Mouse (Mus musculus): ENCODE results near the gene Svopl. TPM values are rescaled to one million over a fixed set of nuclear protein-coding genes. Genes with fewer than 3 reads are reported as not detected.

The Svopl gene
- polyA plus RNA-seq, 1 experiment from 2014 or later, result 0.94 TPM

DNA sequence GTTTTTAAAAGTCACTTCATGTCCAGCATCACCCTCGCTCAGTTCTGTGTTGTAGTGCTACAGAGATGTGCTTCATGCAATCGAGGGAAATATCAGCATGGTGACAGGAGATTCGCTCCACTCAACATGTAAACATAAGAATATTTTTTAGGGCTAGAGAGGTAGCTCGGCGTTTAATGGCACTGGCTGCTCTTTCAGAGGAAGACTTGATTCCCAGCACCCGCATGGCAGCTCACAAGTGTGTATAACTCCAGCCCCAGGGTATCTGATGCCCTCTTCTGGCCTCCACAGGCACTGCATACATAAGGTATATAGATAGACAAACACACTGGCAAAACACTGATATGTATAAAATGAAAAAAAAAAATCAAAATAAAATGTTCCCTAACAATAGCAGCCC, 2.8 kb upstream of the Svopl start:
- Histone ChIP-seq H3K4me1 (replicated peaks; ENCODE audit: control insufficient read depth, insufficient read depth, low read length) (no peaks in the 10 kb centered on the region), H3K27ac (ENCODE audit: low read depth, low read length) (no peak overlapping the region), H3K4me2 (ENCODE audit: low read depth, low read length, severe bottlenecking) (no peak overlapping the region), H3K36me3 (ENCODE audit: control insufficient read depth, insufficient read depth, low read length) (no peaks in the 10 kb centered on the region), H3K9ac (ENCODE audit: low read length) (no peak overlapping the region), H3K27me3 (ENCODE audit: control insufficient read depth, insufficient read depth, low read length) (no peaks in the 10 kb centered on the region), H3K4me3 (ENCODE audit: low read depth, low read length) (no peak overlapping the region), H3K9me3 (ENCODE audit: control insufficient read depth, low read length) (no peaks in the 10 kb centered on the region)
- ATAC-seq (replicated peaks; ENCODE audit: low FRiP score) (no peak), DNase-seq (ENCODE audit: low spot score) (no peak)
- WGBS, result 96% methylated on average over 6 of the region's 6 CpGs

DNA sequence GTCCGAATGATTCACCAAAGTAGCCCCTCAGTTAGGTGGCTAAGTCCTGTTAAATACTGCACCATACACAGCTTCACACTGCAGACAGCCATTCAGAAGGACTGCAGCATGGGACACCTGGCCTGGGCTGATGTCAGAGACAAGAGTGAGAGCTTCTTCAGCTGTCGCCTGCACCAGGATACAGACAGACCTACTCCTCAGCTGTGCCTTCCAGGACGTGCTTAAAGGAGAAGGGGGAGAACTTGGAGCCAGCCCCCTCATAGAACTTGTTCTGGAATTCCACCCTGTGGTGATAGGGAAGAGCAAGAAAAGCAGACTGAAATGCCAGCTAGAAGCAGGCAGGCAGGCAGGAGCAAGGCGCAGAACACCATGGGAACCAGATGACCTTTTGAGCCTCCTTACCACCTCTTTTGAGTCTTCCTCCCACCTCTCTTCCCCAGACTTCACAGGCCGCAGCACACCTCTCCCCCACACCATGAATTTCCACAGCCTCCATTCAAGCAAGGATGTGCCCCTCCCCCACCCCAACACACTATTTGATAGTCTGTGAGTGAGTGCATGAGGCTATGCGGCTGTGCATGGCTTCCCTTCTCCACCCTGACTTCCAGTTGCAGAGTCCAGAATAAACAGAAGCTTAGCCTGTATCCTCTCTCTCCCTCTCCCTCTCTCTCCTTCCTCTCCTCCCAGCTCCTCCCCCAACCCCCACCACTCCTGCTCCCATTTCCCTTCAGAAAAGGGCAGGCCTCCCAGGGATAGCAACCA, 2.2 kb upstream of the Svopl start:
- Histone ChIP-seq H3K4me2 (ENCODE audit: low read depth, low read length, severe bottlenecking) (no peak overlapping the region), H3K27me3 (ENCODE audit: control insufficient read depth, insufficient read depth, low read length) (no peaks in the 10 kb centered on the region), H3K27ac (ENCODE audit: low read depth, low read length) (no peak overlapping the region), H3K9me3 (ENCODE audit: control insufficient read depth, low read length) (no peaks in the 10 kb centered on the region), H3K4me1 (replicated peaks; ENCODE audit: control insufficient read depth, insufficient read depth, low read length) (no peaks in the 10 kb centered on the region), H3K9ac (ENCODE audit: low read length) (no peak overlapping the region), H3K36me3 (ENCODE audit: control insufficient read depth, insufficient read depth, low read length) (no peaks in the 10 kb centered on the region), H3K4me3 (ENCODE audit: low read depth, low read length) (no peak overlapping the region)
- DNase-seq (ENCODE audit: low spot score), result no peak
- WGBS, result 57% methylated on average over 6 of the region's 6 CpGs
- ATAC-seq (replicated peaks; ENCODE audit: low FRiP score), result no peak

DNA sequence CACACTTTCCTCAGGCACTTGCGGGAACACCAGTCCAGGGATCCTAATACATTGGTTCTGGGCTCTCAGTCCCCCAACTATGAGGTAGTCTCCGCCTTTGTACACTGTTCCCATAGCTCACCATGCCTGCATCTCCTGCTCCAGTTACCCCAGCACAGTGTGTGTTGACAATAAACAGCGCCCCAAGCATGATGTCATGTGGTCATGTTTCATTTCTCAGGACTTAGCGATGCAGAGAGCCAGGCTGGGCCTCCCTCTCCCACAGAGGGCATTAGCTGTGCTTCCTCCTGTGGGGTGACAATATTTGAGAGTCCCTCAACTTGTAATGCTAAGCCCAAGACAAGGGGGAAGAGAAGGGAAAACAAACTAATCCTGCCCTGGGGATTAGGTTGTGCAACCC, 1.2 kb upstream of the Svopl start:
- Histone ChIP-seq H3K4me3 (ENCODE audit: low read depth, low read length) (no peak overlapping the region), H3K27ac (ENCODE audit: low read depth, low read length) (no peak overlapping the region), H3K27me3 (ENCODE audit: control insufficient read depth, insufficient read depth, low read length) (no peaks in the 10 kb centered on the region), H3K4me1 (replicated peaks; ENCODE audit: control insufficient read depth, insufficient read depth, low read length) (no peaks in the 10 kb centered on the region), H3K4me2 (ENCODE audit: low read depth, low read length, severe bottlenecking) (no peak overlapping the region), H3K36me3 (ENCODE audit: control insufficient read depth, insufficient read depth, low read length) (no peaks in the 10 kb centered on the region), H3K9ac (ENCODE audit: low read length) (no peak overlapping the region), H3K9me3 (ENCODE audit: control insufficient read depth, low read length) (no peaks in the 10 kb centered on the region)
- ATAC-seq (replicated peaks; ENCODE audit: low FRiP score), result no peak
- WGBS, result 80% methylated on average over 4 of the region's 4 CpGs
- no peak for DNase-seq (ENCODE audit: low spot score)

DNA sequence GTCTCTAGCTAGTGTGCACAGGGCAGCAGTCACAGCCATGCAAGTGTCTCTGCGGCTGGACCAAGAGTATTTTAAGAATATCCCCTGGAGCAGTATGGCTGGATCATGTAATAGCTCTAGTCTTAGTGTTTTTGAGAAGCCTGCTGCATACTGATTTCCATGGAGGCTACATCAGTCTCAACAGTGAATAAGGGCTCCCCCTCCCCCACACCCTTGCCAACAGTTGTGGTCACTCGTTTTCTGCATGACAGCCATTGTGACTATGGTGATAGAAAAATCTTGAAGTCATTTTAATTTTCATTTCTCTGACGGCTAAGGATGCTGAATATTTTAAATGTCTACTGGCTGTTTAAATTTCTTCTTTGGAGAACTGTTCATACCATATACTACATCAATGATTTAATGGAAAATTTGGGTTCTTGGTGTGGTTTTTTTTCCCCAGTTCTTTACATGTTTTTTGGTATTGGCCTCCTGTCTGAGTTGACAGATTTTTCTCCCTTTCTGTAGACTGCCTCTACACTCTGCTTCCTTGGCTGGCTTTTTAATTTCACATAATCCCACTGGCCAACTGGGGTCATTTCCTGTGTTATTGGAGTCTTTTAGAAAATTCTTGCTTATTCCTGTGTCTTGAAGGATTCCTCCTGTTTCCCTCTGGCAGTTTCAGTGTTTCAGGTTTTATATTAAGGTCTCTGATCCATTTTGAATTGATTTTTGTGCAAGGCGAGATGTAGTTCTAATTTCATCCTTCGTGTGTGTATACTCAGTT, 13.8 kb downstream of the Svopl start:
- 76% methylated on average over 5 of the region's 5 CpGs for WGBS
- no peak overlapping the region for H3K27ac ChIP-seq (ENCODE audit: low read depth, low read length)
- H3K9me3 ChIP-seq (ENCODE audit: control insufficient read depth, low read length), result no peaks in the 10 kb centered on the region
- H3K27me3 ChIP-seq (ENCODE audit: control insufficient read depth, insufficient read depth, low read length), result no peaks in the 10 kb centered on the region
- no peak overlapping the region for H3K4me3 ChIP-seq (ENCODE audit: low read depth, low read length)
- H3K4me2 ChIP-seq (ENCODE audit: low read depth, low read length, severe bottlenecking), result no peak overlapping the region
- no peaks in the 10 kb centered on the region for H3K4me1 ChIP-seq (replicated peaks; ENCODE audit: control insufficient read depth, insufficient read depth, low read length)
- DNase-seq (ENCODE audit: low spot score), result no peak
- no peak for ATAC-seq (replicated peaks; ENCODE audit: low FRiP score)
- no peak overlapping the region for H3K9ac ChIP-seq (ENCODE audit: low read length)
- H3K36me3 ChIP-seq (ENCODE audit: control insufficient read depth, insufficient read depth, low read length), result no peaks in the 10 kb centered on the region

DNA sequence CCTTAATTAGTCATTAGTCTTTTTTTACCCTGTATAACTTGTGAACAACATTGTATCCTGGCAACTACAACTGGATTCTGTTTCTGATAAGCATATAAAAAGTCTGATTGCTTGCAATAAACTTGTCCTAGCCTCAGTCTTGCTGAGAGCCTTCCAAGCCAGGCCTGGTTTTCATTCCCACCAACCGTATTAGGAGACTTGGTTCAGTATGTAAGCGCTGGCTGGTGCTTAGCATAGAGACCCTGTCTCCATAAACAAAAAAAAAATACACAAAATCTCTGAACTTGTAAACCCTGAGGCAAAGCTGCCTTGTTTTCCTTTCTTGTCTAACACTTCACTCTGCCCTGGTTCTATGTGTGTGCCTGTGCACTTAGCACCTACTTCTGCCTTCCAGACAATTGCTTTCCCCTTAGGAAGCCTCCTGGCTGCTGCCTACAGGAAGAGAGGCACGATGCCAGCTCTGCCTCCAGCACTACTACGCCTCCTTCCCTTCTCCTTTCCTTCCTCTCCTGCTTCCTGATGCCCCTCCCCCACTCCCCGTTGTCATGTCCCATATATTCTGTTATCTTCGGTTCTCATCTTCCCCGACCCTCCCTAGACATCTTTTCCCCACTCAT, 14.8 kb downstream of the Svopl start:
- no peak overlapping the region for H3K9ac ChIP-seq (ENCODE audit: low read length)
- H3K4me2 ChIP-seq (ENCODE audit: low read depth, low read length, severe bottlenecking), result no peak overlapping the region
- no peak overlapping the region for H3K27ac ChIP-seq (ENCODE audit: low read depth, low read length)
- H3K4me1 ChIP-seq (replicated peaks; ENCODE audit: control insufficient read depth, insufficient read depth, low read length), result no peaks in the 10 kb centered on the region
- no peaks in the 10 kb centered on the region for H3K9me3 ChIP-seq (ENCODE audit: control insufficient read depth, low read length)
- no peak overlapping the region for H3K4me3 ChIP-seq (ENCODE audit: low read depth, low read length)
- no peaks in the 10 kb centered on the region for H3K36me3 ChIP-seq (ENCODE audit: control insufficient read depth, insufficient read depth, low read length)
- H3K27me3 ChIP-seq (ENCODE audit: control insufficient read depth, insufficient read depth, low read length), result no peaks in the 10 kb centered on the region
- 63% methylated on average over 7 of the region's 7 CpGs for WGBS
- no peak for DNase-seq (ENCODE audit: low spot score)
- no peak for ATAC-seq (replicated peaks; ENCODE audit: low FRiP score)

DNA sequence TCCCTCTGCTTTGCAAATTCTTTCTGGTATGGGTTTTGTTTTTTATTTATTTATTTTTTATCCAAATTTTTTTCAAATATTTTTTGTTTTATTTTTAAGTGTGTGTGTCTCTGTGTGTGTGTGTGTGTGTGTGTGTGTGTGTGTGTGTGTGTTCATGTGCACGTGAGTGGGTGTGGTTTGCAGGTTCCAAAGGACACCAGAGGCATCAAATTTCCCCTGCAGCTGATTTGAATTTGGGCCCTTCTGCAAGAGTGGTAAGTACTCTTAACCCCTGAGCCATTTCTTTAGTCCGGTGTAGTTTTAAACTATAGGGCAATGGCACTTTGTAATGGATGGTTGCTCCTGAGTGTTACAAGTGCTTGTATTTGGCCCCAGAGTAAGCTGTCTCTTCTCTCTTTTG, 18.6 kb downstream of the Svopl start:
- H3K27me3 ChIP-seq (ENCODE audit: control insufficient read depth, insufficient read depth, low read length), result no peaks in the 10 kb centered on the region
- DNase-seq (ENCODE audit: low spot score) (no peak), ATAC-seq (replicated peaks; ENCODE audit: low FRiP score) (no peak)
- H3K4me2 ChIP-seq (ENCODE audit: low read depth, low read length, severe bottlenecking), result no peak overlapping the region
- H3K9me3 ChIP-seq (ENCODE audit: control insufficient read depth, low read length), result no peaks in the 10 kb centered on the region
- no peaks in the 10 kb centered on the region for H3K36me3 ChIP-seq (ENCODE audit: control insufficient read depth, insufficient read depth, low read length)
- H3K9ac ChIP-seq (ENCODE audit: low read length), result no peak overlapping the region
- WGBS, result 54% methylated on average over 2 of the region's 2 CpGs
- H3K27ac ChIP-seq (ENCODE audit: low read depth, low read length), result no peak overlapping the region
- H3K4me1 ChIP-seq (replicated peaks; ENCODE audit: control insufficient read depth, insufficient read depth, low read length), result no peaks in the 10 kb centered on the region
- H3K4me3 ChIP-seq (ENCODE audit: low read depth, low read length), result no peak overlapping the region

DNA sequence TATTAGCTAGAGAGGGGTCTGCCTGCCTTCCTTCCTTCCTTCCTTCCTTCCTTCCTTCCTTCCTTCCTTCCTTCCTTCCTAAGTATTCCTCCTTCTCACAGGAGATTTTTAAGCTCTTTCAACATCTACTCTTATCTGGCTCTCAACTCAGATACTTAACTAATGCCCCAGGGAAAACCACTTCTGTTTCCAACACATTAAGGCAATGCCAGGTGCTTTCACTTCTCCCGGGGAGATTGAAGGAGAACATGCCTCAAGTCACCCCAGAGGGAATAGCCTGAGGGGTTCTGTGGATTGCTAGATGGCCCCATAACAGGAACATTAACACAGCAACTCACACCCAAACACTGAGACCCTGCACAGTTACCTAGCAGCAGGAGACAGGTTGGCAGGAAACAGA, 19.0 kb downstream of the Svopl start:
- DNase-seq (ENCODE audit: low spot score), result no peak
- ATAC-seq (replicated peaks; ENCODE audit: low FRiP score), result no peak
- Histone ChIP-seq H3K36me3 (ENCODE audit: control insufficient read depth, insufficient read depth, low read length) (no peaks in the 10 kb centered on the region), H3K4me1 (replicated peaks; ENCODE audit: control insufficient read depth, insufficient read depth, low read length) (no peaks in the 10 kb centered on the region), H3K9ac (ENCODE audit: low read length) (no peak overlapping the region), H3K9me3 (ENCODE audit: control insufficient read depth, low read length) (no peaks in the 10 kb centered on the region), H3K4me2 (ENCODE audit: low read depth, low read length, severe bottlenecking) (no peak overlapping the region), H3K27ac (ENCODE audit: low read depth, low read length) (no peak overlapping the region), H3K27me3 (ENCODE audit: control insufficient read depth, insufficient read depth, low read length) (no peaks in the 10 kb centered on the region), H3K4me3 (ENCODE audit: low read depth, low read length) (no peak overlapping the region)
- WGBS, result 79% methylated on average over 1 of the region's 1 CpGs

DNA sequence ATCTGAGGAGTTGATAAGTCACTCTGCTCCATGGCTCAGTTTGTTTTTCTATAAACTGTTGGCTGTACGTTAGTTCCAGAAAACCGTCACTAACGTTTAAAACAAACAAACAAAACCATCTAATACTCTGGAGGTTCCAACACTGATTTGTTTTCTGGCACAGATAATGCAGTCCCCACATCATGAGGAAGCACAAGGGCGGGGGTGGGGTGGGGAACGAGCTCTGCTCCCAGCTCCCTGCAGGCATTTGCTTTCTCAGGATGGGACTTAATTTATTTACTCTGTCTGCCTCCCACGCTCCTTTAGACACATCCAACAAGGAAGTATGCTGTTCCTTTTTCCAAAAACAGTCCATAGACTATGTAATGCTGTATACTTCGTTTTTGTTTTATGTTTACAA, 23.5 kb downstream of the Svopl start:
- Histone ChIP-seq H3K4me3 (ENCODE audit: low read depth, low read length) (no peak overlapping the region), H3K4me1 (replicated peaks; ENCODE audit: control insufficient read depth, insufficient read depth, low read length) (no peaks in the 10 kb centered on the region), H3K27ac (ENCODE audit: low read depth, low read length) (no peak overlapping the region), H3K9me3 (ENCODE audit: control insufficient read depth, low read length) (no peaks in the 10 kb centered on the region), H3K9ac (ENCODE audit: low read length) (no peak overlapping the region), H3K36me3 (ENCODE audit: control insufficient read depth, insufficient read depth, low read length) (no peaks in the 10 kb centered on the region), H3K27me3 (ENCODE audit: control insufficient read depth, insufficient read depth, low read length) (no peaks in the 10 kb centered on the region), H3K4me2 (ENCODE audit: low read depth, low read length, severe bottlenecking) (no peak overlapping the region)
- 66% methylated on average over 7 of the region's 7 CpGs for WGBS
- ATAC-seq (replicated peaks; ENCODE audit: low FRiP score), result no peak
- DNase-seq (ENCODE audit: low spot score), result no peak
